Mouse (Mus musculus) ES-Bruce4 (cell line): Measurements from ENCODE around the gene Shb. TPM values are rescaled to one million over a fixed set of nuclear protein-coding genes. Genes with fewer than 3 reads are reported as not detected.

ENCODE experiments used
- H3K27ac ChIP-seq: 2 replicates; pipeline ENCODE4 v1.5.1; 2012; ENCODE audit warnings: low read length, inconsistent platforms; ENCODE audit not compliant: insufficient read depth
- H3K27me3 ChIP-seq: 2 replicates; pipeline ENCODE4 v1.6.1; 2012; ENCODE audit warnings: mild to moderate bottlenecking, low read length, inconsistent platforms; ENCODE audit not compliant: control insufficient read depth, poor library complexity, insufficient read depth, severe bottlenecking
- H3K36me3 ChIP-seq: 2 replicates; pipeline ENCODE4 v1.6.1; 2012; ENCODE audit warnings: inconsistent platforms, mild to moderate bottlenecking, low read length, moderate library complexity; ENCODE audit not compliant: control insufficient read depth, poor library complexity, insufficient read depth, severe bottlenecking
- H3K4me1 ChIP-seq: one replicate; pipeline ENCODE4 v1.8.1; 2011; ENCODE audit warnings: low read length; ENCODE audit not compliant: control insufficient read depth, insufficient read depth
- H3K4me3 ChIP-seq: 2 replicates; pipeline ENCODE4 v1.5.1; 2011; ENCODE audit warnings: low read depth, mild to moderate bottlenecking, low read length
- H3K9ac ChIP-seq: 2 replicates; pipeline ENCODE4 v1.6.1; 2012; ENCODE audit warnings: low read depth, mild to moderate bottlenecking, inconsistent platforms; ENCODE audit not compliant: poor library complexity, severe bottlenecking
- H3K9me3 ChIP-seq: replicated peaks from 2 replicates; pipeline ENCODE4 v1.6.1; 2012; ENCODE audit warnings: mild to moderate bottlenecking, low read length, inconsistent platforms; ENCODE audit not compliant: control insufficient read depth, poor library complexity, insufficient read depth, severe bottlenecking
- CTCF ChIP-seq: IDR thresholded peaks from one replicate; pipeline ENCODE4 v1.8.1; 2011; ENCODE audit warnings: low read depth, low read length
- EP300 ChIP-seq: IDR thresholded peaks from 2 replicates; pipeline ENCODE4 v1.6.1; 2011; ENCODE audit warnings: low read depth, low read length; ENCODE audit not compliant: insufficient read depth
- POLR2A ChIP-seq: IDR thresholded peaks from one replicate; pipeline ENCODE4 v1.8.1; 2011; ENCODE audit warnings: low read length; ENCODE audit not compliant: insufficient read depth
- polyA plus RNA-seq: library from polyadenylated mRNA; stranded (reverse); fragments of >200 nt; gene quantifications from 2 replicates; pipeline ENCODE4 v1.2.4, GENCODE M21; 2011; ENCODE audit warnings: low read depth; ENCODE audit not compliant: missing spikeins, insufficient read depth, insufficient read length

Shb gene
- polyA plus RNA-seq, 1 experiment = 27.4 TPM

- peaks cover 27% of the 10 kb centered on the region for H3K4me1 ChIP-seq
- H3K27me3 ChIP-seq = no peaks in the 10 kb centered on the region
- H3K9ac ChIP-seq = no peak overlapping the region
- no peaks in the 10 kb centered on the region for H3K36me3 ChIP-seq
- TF ChIP-seq POLR2A = no peak
- no peak overlapping the region for H3K4me3 ChIP-seq
- H3K27ac ChIP-seq = no peak overlapping the region
- no peaks in the 10 kb centered on the region for H3K9me3 ChIP-seq
Measured at GRCm38 (mm10) chr4:45487681-45488081, 44.6 kb downstream of the Shb start.

GRCm38 (mm10) chr4:45485024-45485423, 47.2 kb downstream of the Shb start:
- H3K4me1 ChIP-seq = peaks cover 31% of the 10 kb centered on the region
- no peak overlapping the region for H3K27ac ChIP-seq
- TF ChIP-seq POLR2A = no peak
- no peak for TF ChIP-seq CTCF
- TF ChIP-seq EP300 = no peak

DNA sequence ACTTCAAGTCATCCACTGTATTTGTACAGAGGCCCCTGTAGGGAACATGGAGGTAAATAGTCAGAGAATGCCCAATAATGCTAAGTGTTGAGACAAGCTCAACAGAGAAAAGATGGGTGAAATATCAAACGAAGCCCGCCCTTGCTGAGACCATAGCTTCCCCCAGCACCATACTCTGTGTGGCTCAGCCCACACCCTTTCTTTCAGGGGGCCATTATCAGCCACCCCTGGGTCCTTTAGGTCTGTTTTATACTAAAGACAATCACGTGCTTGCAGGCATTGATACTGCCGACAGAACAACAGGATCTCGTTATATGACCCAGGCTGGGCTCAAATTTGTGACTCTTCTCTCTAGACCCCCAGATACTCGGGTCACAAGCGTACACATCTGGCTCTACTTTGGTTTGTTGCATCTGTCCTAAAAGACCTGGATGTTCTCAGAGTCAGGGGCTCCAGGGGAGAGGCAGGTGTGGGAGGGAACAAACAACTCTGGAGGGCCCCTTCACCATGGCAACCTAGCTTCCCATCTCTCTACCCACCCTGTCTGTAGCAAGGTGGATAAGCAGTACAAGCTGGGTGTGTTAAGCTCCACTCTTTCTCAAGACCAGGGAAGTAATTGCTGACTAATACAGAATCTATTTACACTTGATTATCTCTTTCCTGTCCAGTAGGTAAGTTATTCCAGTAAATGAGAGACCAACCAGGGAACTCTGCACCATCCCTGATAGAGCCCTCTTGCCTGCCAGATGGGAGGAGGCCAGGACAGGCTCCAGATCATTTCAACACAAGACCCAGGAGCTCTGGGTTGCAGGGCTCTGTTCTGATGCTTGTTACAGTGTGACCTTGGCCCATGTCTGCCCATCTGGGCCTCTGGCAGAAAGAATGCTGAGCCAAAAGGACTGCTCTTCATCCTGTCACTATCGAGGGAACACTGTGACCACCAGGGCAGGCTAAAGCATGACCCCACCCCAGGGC, 48.7 kb downstream of the Shb start:
- Histone ChIP-seq H3K27ac (no peak overlapping the region), H3K4me3 (no peak overlapping the region), H3K4me1 (peaks cover 26% of the 10 kb centered on the region), H3K36me3 (no peaks in the 10 kb centered on the region), H3K9me3 (no peaks in the 10 kb centered on the region), H3K27me3 (no peaks in the 10 kb centered on the region), H3K9ac (no peak overlapping the region)
- TF ChIP-seq EP300 (no peak), CTCF (no peak)

More at GRCm38 (mm10) chr4:45485024-45485423, 47.2 kb downstream of the Shb start:
- no peak overlapping the region for H3K9ac ChIP-seq
- H3K4me3 ChIP-seq = no peak overlapping the region
- H3K9me3 ChIP-seq = no peaks in the 10 kb centered on the region
- no peaks in the 10 kb centered on the region for H3K27me3 ChIP-seq
- H3K36me3 ChIP-seq = no peaks in the 10 kb centered on the region

DNA sequence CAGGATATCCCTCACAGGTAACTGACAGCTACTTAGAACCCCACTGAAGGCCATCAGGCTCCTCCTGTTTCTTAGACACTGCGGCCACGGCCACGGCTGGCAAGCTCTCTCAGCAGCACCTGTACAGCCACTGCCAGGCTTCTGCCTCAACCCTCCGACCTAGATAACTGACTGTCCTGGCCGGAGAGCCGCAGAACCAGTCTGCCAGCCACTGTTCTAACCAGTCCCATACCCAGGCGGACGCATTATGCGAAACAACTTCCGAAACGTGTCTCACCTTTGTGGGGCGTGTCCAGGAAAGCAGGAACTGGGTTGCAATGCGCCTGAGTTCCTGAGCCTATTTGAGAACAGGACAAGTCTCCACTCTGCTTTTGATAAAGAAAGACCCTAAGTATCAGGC, 50.0 kb downstream of the Shb start:
- H3K4me1 ChIP-seq = peaks cover 25% of the 10 kb centered on the region
- H3K9ac ChIP-seq = no peak overlapping the region
- H3K36me3 ChIP-seq = no peaks in the 10 kb centered on the region
- H3K4me3 ChIP-seq = no peak overlapping the region
- H3K27me3 ChIP-seq = no peaks in the 10 kb centered on the region
- no peak for TF ChIP-seq POLR2A
- TF ChIP-seq CTCF = no peak
- no peak for TF ChIP-seq EP300
- H3K9me3 ChIP-seq = no peaks in the 10 kb centered on the region
- H3K27ac ChIP-seq = no peak overlapping the region

DNA sequence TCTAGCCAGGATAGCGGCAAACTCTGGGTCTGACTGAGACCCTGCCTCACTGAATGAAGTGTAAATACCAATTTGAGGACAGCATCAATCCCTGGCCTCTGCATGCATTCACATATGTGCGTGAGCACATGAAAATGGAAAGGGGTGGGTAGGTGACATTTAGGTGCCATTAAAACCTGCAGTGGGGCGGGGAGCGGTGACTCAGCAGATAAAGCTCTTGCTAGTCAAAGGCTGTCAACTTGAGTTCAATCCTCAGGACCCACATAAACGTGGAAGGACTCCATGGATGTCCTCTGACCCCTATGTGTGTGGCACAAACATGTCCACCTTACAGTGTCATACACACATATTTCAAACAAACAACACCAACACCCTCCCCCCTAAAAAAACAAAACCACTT, 50.8 kb downstream of the Shb start:
- Histone ChIP-seq H3K36me3 (no peaks in the 10 kb centered on the region), H3K27me3 (no peaks in the 10 kb centered on the region), H3K9ac (no peak overlapping the region), H3K9me3 (no peaks in the 10 kb centered on the region), H3K27ac (no peak overlapping the region), H3K4me3 (no peak overlapping the region), H3K4me1 (peaks cover 23% of the 10 kb centered on the region)
- TF ChIP-seq EP300 (no peak), POLR2A (no peak), CTCF (no peak)

DNA sequence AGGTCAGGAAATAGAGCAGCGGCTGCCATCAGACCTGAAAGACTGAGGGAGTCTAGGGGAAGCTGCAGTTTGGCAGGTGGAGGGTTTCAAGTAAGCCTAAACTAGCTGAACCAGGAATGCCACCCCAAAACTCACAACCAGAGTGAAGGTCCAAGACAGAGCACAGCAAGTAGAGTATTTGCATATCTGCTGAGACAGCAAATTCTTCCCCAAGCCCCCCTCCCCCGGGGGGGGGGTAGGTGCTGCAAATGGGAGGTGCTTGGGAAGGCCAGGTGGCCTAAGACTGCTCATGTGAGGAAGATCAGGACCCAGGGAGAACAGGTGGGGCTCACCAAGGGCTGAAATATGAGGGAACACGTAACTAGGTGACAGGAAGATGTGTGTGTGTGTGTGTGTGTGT, 51.7 kb downstream of the Shb start:
- H3K27ac ChIP-seq = no peak overlapping the region
- no peaks in the 10 kb centered on the region for H3K27me3 ChIP-seq
- H3K9me3 ChIP-seq = no peaks in the 10 kb centered on the region
- peaks cover 23% of the 10 kb centered on the region for H3K4me1 ChIP-seq
- H3K9ac ChIP-seq = no peak overlapping the region
- no peak overlapping the region for H3K4me3 ChIP-seq
- H3K36me3 ChIP-seq = no peaks in the 10 kb centered on the region
- TF ChIP-seq POLR2A (no peak), CTCF (no peak)
